In the genomic region with DNA sequence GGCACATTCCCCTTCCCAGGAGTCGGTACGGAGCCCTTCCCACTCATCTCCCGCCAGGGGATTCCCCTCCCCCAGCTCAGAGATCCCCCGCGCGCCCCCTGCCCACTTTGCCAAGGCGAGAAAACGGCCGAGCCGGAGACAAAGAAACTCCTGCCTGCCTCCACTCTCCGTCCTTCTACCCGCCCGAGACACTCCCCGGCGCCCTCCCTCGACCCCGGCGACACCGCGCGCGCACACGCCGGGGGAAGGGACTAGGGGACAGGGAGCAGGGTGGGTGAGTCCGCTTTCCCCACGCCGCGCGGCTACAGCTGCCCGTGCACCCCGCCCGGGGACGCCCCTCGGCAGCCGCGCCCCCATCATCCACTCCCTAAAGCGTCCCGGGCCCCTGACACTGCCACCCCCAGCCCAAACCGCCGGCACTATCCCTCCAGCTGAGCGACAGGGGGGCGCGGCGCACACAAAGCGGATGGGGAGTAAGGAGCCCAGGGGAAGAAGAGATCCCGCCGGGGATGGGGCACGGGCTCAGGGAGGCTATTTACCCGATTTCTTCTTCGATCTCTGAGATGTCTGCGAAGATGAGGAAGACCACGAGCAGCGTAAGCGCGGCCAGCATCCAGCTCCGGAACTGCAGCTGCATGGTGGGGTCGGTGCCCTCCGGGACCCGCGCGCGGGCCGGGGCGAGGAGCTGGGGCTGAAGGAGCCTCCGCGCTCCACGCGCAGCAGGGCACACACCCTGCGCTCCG, we compare ENCODE assay signal across 9 mouse cellular contexts. TPM values are rescaled to one million over a fixed set of nuclear protein-coding genes. Genes with fewer than 3 reads are reported as not detected.
DNase-seq lines count a peak whose midpoint lies in the region; ATAC-seq and TF ChIP-seq lines count a peak whose summit lies in the region.
"Had no signal": no experiment of that assay in that cellular context is flagged by ENCODE, and none has a peak within 500 bp of the region (broad histone marks: within the 10 kb centered on the region; RNA-seq: fewer than 3 reads in every experiment).

No protein-coding gene starts in this region.

- TF ChIP-seq CTCF in heart, adult 2 months (IDR thresholded peaks at IDR 0.05) = no peak
- 0 out of 2 replicates have a peak, but pooled peaks have one; percentile 1 for TF ChIP-seq CTCF in hindbrain, postnatal 0 days (IDR thresholded peaks at IDR 0.05; ENCODE audit: low read depth)

- H3K79me2 ChIP-seq in heart, adult 2 months (replicated peaks; ENCODE audit: control insufficient read depth, insufficient read depth, low read length) = no peaks in the 10 kb centered on the region

- H3K4me2 ChIP-seq in embryonic facial prominence, embryonic 14.5 days (ENCODE audit: low read depth, low read length) = peak overlapping the region; percentile 92
- H3K4me2 ChIP-seq in hindbrain, postnatal 0 days (ENCODE audit: low read depth, low read length) = peak overlapping the region; percentile 83
- H3K4me2 ChIP-seq in midbrain, embryonic 11.5 days = peak overlapping the region; percentile 73

- peak overlapping the region; percentile 57 for H3K4me3 ChIP-seq in heart, adult 2 months
- peak overlapping the region; percentile 82 for H3K4me3 ChIP-seq in embryonic facial prominence, embryonic 14.5 days (ENCODE audit: low read depth, low read length)
- peak overlapping the region; percentile 92 for H3K4me3 ChIP-seq in hindbrain, postnatal 0 days (ENCODE audit: low read length)
- H3K4me3 ChIP-seq in midbrain, embryonic 11.5 days (ENCODE audit: low read depth, low read length) = peak overlapping the region; percentile 92

- H3K9me3 ChIP-seq in embryonic facial prominence, embryonic 14.5 days (ENCODE audit: control insufficient read depth, low read length) = no peaks in the 10 kb centered on the region
- no peaks in the 10 kb centered on the region for H3K9me3 ChIP-seq in hindbrain, postnatal 0 days (ENCODE audit: low read length)
- no peaks in the 10 kb centered on the region for H3K9me3 ChIP-seq in midbrain, embryonic 11.5 days (ENCODE audit: control insufficient read depth, low read length)

- peak; percentile 58 for ATAC-seq in embryonic facial prominence, embryonic 14.5 days (ENCODE audit: low read depth)
- peak; percentile 51 for ATAC-seq in hindbrain, postnatal 0 days
- ATAC-seq in midbrain, embryonic 11.5 days (ENCODE audit: low FRiP score) = peak; percentile 65
- no peak for ATAC-seq in megakaryocyte-erythroid progenitor cell, adult 5-6 weeks (replicated peaks; ENCODE audit: low FRiP score, low TSS enrichment, poor library complexity, severe bottlenecking)

- H3K36me3 ChIP-seq in heart, adult 2 months (ENCODE audit: control insufficient read depth, insufficient read depth, low read length) = no peaks in the 10 kb centered on the region
- H3K36me3 ChIP-seq in embryonic facial prominence, embryonic 14.5 days (ENCODE audit: control insufficient read depth, insufficient read depth, low read length) = no peaks in the 10 kb centered on the region
- H3K36me3 ChIP-seq in hindbrain, postnatal 0 days (ENCODE audit: insufficient read depth, low read length) = no peaks in the 10 kb centered on the region
- no peaks in the 10 kb centered on the region for H3K36me3 ChIP-seq in midbrain, embryonic 11.5 days (ENCODE audit: control insufficient read depth, insufficient read depth, low read length)
- H3K36me3 ChIP-seq: G1E had no signal

- H3K4me1 ChIP-seq in heart, adult 2 months (ENCODE audit: control insufficient read depth, insufficient read depth, low read length) = peaks cover 1% of the 10 kb centered on the region; the same call in 1 of the 2 replicates
- peaks cover 3% of the 10 kb centered on the region; the same call in 1 of the 2 replicates for H3K4me1 ChIP-seq in embryonic facial prominence, embryonic 14.5 days (ENCODE audit: control insufficient read depth, insufficient read depth, low read length)
- no peaks in the 10 kb centered on the region; the same call in 1 of the 2 replicates for H3K4me1 ChIP-seq in hindbrain, postnatal 0 days (ENCODE audit: insufficient read depth, low read length)
- H3K4me1 ChIP-seq in midbrain, embryonic 11.5 days (ENCODE audit: control insufficient read depth, insufficient read depth, low read length) = peaks cover 25% of the 10 kb centered on the region

- intact Hi-C loops in heart, adult 2 months (cut with DNase I) = loop anchor here (10.0 kb wide), 1 partner anchor 358 kb away; no protein-coding TSS in a partner anchor
- intact Hi-C loops in heart, postnatal 36 days (cut with DNase I) = loop anchor here (10.0 kb wide), 1 partner anchor 358 kb away; no protein-coding TSS in a partner anchor

- TF ChIP-seq POLR2A in heart, adult 2 months (IDR thresholded peaks at IDR 0.05; ENCODE audit: insufficient read depth, low read depth, low read length) = no peak

- no peak for TF ChIP-seq EP300 in heart, adult 2 months (IDR thresholded peaks at IDR 0.05; ENCODE audit: insufficient read depth, low read depth, low read length)

- no peak overlapping the region for H3K27ac ChIP-seq in heart, adult 2 months
- peak overlapping the region; percentile 82 for H3K27ac ChIP-seq in embryonic facial prominence, embryonic 14.5 days (replicated peaks; ENCODE audit: low read depth, low read length)
- peak overlapping the region; percentile 86 for H3K27ac ChIP-seq in hindbrain, postnatal 0 days
- peak overlapping the region; percentile 88 for H3K27ac ChIP-seq in midbrain, embryonic 11.5 days (ENCODE audit: low read depth, low read length)

- peak overlapping the region; percentile 21 for H3K9ac ChIP-seq in heart, adult 2 months (ENCODE audit: low read depth, low read length)
- H3K9ac ChIP-seq in embryonic facial prominence, embryonic 14.5 days (ENCODE audit: low read depth, low read length) = peak overlapping the region; percentile 89
- H3K9ac ChIP-seq in hindbrain, postnatal 0 days (replicated peaks; ENCODE audit: low read length) = peak overlapping the region; percentile 87
- H3K9ac ChIP-seq in midbrain, embryonic 11.5 days (ENCODE audit: low read length) = peak overlapping the region; percentile 99

- under 1% methylated on average over 53 of the region's 70 CpGs for WGBS in heart, adult 2 months
- under 1% methylated on average over 34 of the region's 70 CpGs for WGBS in embryonic facial prominence, embryonic 14.5 days
- under 1% methylated on average over 56 of the region's 70 CpGs for WGBS in hindbrain, postnatal 0 days
- under 1% methylated on average over 65 of the region's 70 CpGs for WGBS in midbrain, embryonic 11.5 days

- H3K27me3 ChIP-seq in heart, adult 2 months (ENCODE audit: control insufficient read depth, insufficient read depth, low read length) = peaks cover 8% of the 10 kb centered on the region
- no peaks in the 10 kb centered on the region for H3K27me3 ChIP-seq in embryonic facial prominence, embryonic 14.5 days (replicated peaks; ENCODE audit: control insufficient read depth, insufficient read depth, low read length)
- H3K27me3 ChIP-seq in hindbrain, postnatal 0 days (ENCODE audit: insufficient read depth, low read length) = no peaks in the 10 kb centered on the region
- H3K27me3 ChIP-seq in midbrain, embryonic 11.5 days (ENCODE audit: control insufficient read depth, insufficient read depth, low read length) = peaks cover 7% of the 10 kb centered on the region; the same call in 1 of the 2 replicates

- DNase-seq in heart, adult 2 months = peak; percentile 4 to 46
- DNase-seq in heart, postnatal 36 days = no peak
- peak; percentile 44 for DNase-seq in ES-CJ7 (ENCODE audit: low read depth, low spot score)
- peak; percentile 25 for DNase-seq in embryonic facial prominence, embryonic 14.5 days (ENCODE audit: low spot score)
- peak; percentile 57 for DNase-seq in hindbrain, postnatal 0 days (ENCODE audit: low spot score)
- peak; percentile 97 for DNase-seq in midbrain, embryonic 11.5 days (ENCODE audit: low spot score, missing footprints)
- DNase-seq in ovary, postnatal 14 days (ENCODE audit: low spot score) = no peak

RNA-seq across cellular contexts. Expression of gene St8sia2, which starts 0.5 kb away (rescaled TPM):
- under 1 TPM; 0.11 to 0.44 TPM for total RNA-seq in heart, adult 2 months (2021)
- 0.37 and 0.38 TPM in 2 replicates for polyA plus RNA-seq in heart, adult 2 months (2012; rRNA removed)
- under 1 TPM; 0.19 TPM for total RNA-seq in heart, postnatal 36 days (2021)
- 17.7 and 20.1 TPM in 2 replicates for polyA plus RNA-seq in embryonic facial prominence, embryonic 14.5 days (2014; fragmentation: Nextera tagmentation; extraction: Ambion mirVana)
- 52.4 and 54.8 TPM in 2 replicates for total RNA-seq in hindbrain, postnatal 0 days (2014; rRNA removed)
- polyA plus RNA-seq in hindbrain, postnatal 0 days (2015; fragmentation: Nextera tagmentation; extraction: Ambion mirVana) = 37.4 and 45.1 TPM in 2 replicates
- 40.2 and 42.7 TPM in 2 replicates for polyA plus RNA-seq in midbrain, embryonic 11.5 days (2014; fragmentation: Nextera tagmentation; extraction: Ambion mirVana)
- total RNA-seq in megakaryocyte-erythroid progenitor cell, adult 5-6 weeks (2014; fragmentation: Nextera tagmentation) = 0.49 TPM in 1 of 2 replicates, not detected in the other
- total RNA-seq in megakaryocyte-erythroid progenitor cell, adult 5-6 weeks (2017) = 0.19 TPM in 1 of 2 replicates, not detected in the other
- polyA plus RNA-seq: G1E had no signal

Comparison
In these comparisons a context has a peak if more than half of its experiments do, and no peak if none do; other contexts are left out.
1. DNase-seq: peak in heart, adult 2 months (2 of 2), ES-CJ7 (single experiment), embryonic facial prominence, embryonic 14.5 days (single experiment), hindbrain, postnatal 0 days (single experiment) and midbrain, embryonic 11.5 days (single experiment); none in heart, postnatal 36 days (0 of 2) and ovary, postnatal 14 days (single experiment).
2. H3K9ac ChIP-seq: peak in every context shown above with its lines; median percentile 99 in midbrain, embryonic 11.5 days; 89 in embryonic facial prominence, embryonic 14.5 days; 87 in hindbrain, postnatal 0 days; 21 in heart, adult 2 months.
3. RNA of gene St8sia2, which starts 0.5 kb away (total RNA-seq): 52.4 to 54.8 TPM in hindbrain, postnatal 0 days; 0.11 to 0.44 TPM in heart, adult 2 months, 0.19 TPM in heart, postnatal 36 days and 0.19 to 0.49 TPM in megakaryocyte-erythroid progenitor cell, adult 5-6 weeks; every median in the first group is over 10 times any median in the second.
4. Peak in every context shown above with its lines, with median percentiles within 50 percentile points of each other: H3K4me3 ChIP-seq and H3K4me2 ChIP-seq.